Mouse (Mus musculus) liver, postnatal 0 days (tissue): ENCODE results near the gene Vps33b. TPM values are rescaled to one million over a fixed set of nuclear protein-coding genes. Genes with fewer than 3 reads are reported as not detected.
"Not testable (repeated sequence)": the region's sequence is repeated elsewhere in the genome, so short reads cannot be mapped to it uniquely, and the experiment has no call there.

ENCODE experiments used
- ATAC-seq: fragments of 200-750 bp; cut with Nextera tagmentation; 2 replicates; pipeline ENCODE4 v1.8.0; 2017; ENCODE audit warnings: mild to moderate bottlenecking, moderate library complexity
- DNase-seq: peaks from one replicate; pipeline ENCODE4 v3.0.0-alpha.2; 2016
- H3K27ac ChIP-seq: fragments of 300-500 bp; sonication (generic); 2 replicates; pipeline ENCODE4 v1.5.1; 2014; ENCODE audit warnings: antibody characterized with exemption, moderate library complexity, mild to moderate bottlenecking, low read depth
- H3K27me3 ChIP-seq: fragments of 300-500 bp; sonication (generic); 2 replicates; pipeline ENCODE4 v1.6.1; 2014; ENCODE audit warnings: low read length, control low read depth, mixed read lengths; ENCODE audit not compliant: insufficient read depth
- H3K36me3 ChIP-seq: fragments of 300-500 bp; sonication (generic); replicated peaks from 2 replicates; pipeline ENCODE4 v1.6.1; 2014; ENCODE audit warnings: mild to moderate bottlenecking, control low read depth, low read length, moderate library complexity, mixed read lengths; ENCODE audit not compliant: insufficient read depth
- H3K4me1 ChIP-seq: fragments of 300-500 bp; sonication (generic); 2 replicates; pipeline ENCODE4 v1.6.1; 2014; ENCODE audit warnings: antibody characterized with exemption, mild to moderate bottlenecking, control low read depth; ENCODE audit not compliant: insufficient read depth
- H3K4me2 ChIP-seq: fragments of 300-500 bp; sonication (generic); 2 replicates; pipeline ENCODE4 v1.6.1; 2014; ENCODE audit warnings: low read depth, mild to moderate bottlenecking, low read length, moderate library complexity, mixed read lengths
- H3K4me3 ChIP-seq: fragments of 300-500 bp; sonication (generic); 2 replicates; pipeline ENCODE4 v1.5.1; 2014; ENCODE audit warnings: low read depth, low read length
- H3K9ac ChIP-seq: fragments of 300-500 bp; sonication (generic); replicated peaks from 2 replicates; pipeline ENCODE4 v1.6.1; 2014; ENCODE audit warnings: mild to moderate bottlenecking, moderate library complexity
- H3K9me3 ChIP-seq: fragments of 300-500 bp; sonication (generic); 2 replicates; pipeline ENCODE4 v1.6.1; 2016; ENCODE audit warnings: mild to moderate bottlenecking, control low read depth, low read length, mixed read lengths
- CTCF ChIP-seq: sonication (generic); IDR thresholded peaks from 2 replicates; pipeline ENCODE4 v1.5.1; 2016; ENCODE audit warnings: antibody characterized with exemption, low read depth
- EP300 ChIP-seq: IDR thresholded peaks from 2 replicates; pipeline ENCODE4 v1.6.1; 2016; ENCODE audit warnings: antibody characterized with exemption, low read depth, mild to moderate bottlenecking
- WGBS: fragments of 180-500 bp; shearing (Covaris S2); extraction: QIAGEN DNeasy Blood & Tissue Kit; methylation state at CpG from one replicate; pipeline ENCODE4 v1.1.7; 2014; ENCODE audit not compliant: insufficient replicate concordance; 5-methylcytosine and 5-hydroxymethylcytosine counted together
- polyA plus RNA-seq: library from polyadenylated mRNA; unstranded; fragments of >200 nt; fragmentation: Nextera tagmentation; extraction: Ambion mirVana; gene quantifications from 2 replicates; pipeline ENCODE4 v1.2.1, GENCODE M21; 2015

Gene Vps33b
- polyA plus RNA-seq, 1 experiment from 2014 or later = 2.5 TPM

DNA sequence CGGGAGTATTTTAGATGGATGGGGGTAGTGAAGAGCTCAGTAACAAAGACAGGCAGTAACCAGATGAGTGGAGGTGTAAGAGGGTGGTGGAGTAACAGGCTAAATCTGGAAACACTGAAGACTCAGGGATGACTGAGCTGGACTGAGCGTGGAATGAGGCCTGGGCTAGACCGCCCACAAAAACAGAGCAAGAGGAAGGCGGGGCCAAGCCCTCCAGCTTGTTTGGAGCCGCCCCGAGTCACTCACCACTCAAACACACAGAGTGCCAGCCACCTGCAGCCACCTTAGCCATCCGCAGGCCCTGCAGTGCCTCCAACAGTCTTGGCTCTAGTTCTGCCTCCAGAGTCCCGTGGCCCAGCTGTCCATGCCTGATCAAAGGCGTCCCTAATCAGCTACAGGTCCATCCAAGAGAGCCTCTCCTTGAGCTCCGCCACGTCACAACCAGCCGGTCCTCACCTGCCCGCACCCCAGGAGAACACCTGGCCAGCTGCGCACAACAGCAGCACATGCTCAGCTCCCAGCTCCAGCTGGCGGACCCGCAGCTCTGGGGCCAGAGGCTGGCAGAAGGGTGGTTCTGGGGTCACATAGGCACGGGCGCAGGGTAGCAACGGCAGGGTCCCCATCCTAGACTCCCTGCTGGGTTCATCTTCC, 50.5 kb downstream of the Vps33b start:
- no peaks in the 10 kb centered on the region for H3K9me3 ChIP-seq
- no peak overlapping the region for H3K4me3 ChIP-seq
- no peak overlapping the region for H3K9ac ChIP-seq
- DNase-seq (no peak), ATAC-seq (no peak)
- H3K36me3 ChIP-seq = peaks cover 35% of the 10 kb centered on the region
- H3K27ac ChIP-seq = no peak overlapping the region
- 87% methylated on average over 19 of the region's 19 CpGs for WGBS
- TF ChIP-seq EP300 (no peak), CTCF (no peak)
- peaks cover 10% of the 10 kb centered on the region for H3K4me1 ChIP-seq
- H3K27me3 ChIP-seq = no peaks in the 10 kb centered on the region
- no peak overlapping the region for H3K4me2 ChIP-seq

DNA sequence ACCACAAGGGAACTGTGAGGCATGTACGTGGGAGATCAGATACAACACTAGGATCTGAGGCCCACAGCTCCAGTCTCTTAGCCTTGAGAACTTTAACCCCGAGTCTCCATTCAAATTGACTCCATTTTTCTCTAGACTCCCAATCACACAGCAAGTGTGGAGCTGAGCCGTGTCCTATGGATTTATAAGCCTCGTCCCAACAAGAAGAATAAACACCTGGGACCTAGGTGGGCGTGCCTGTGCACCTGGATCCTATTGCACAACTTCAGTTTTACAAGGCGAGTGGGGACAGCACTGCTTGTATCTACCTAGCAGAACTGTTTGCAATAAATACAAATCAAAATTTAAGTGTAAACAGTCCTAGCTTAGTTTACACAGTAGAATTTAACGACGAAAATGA, 53.9 kb downstream of the Vps33b start:
- no peak for TF ChIP-seq CTCF
- TF ChIP-seq EP300 = no peak
- Histone ChIP-seq H3K9me3 (no peaks in the 10 kb centered on the region), H3K36me3 (peaks cover 29% of the 10 kb centered on the region), H3K4me1 (peaks cover 12% of the 10 kb centered on the region), H3K4me3 (peak overlapping the region; percentile 66), H3K27me3 (no peaks in the 10 kb centered on the region), H3K27ac (peak overlapping the region; percentile 81), H3K9ac (peak overlapping the region; percentile 60), H3K4me2 (peak overlapping the region; percentile 76)
- WGBS = 13% methylated on average over 8 of the region's 8 CpGs
- ATAC-seq (no peak), DNase-seq (no peak)

DNA sequence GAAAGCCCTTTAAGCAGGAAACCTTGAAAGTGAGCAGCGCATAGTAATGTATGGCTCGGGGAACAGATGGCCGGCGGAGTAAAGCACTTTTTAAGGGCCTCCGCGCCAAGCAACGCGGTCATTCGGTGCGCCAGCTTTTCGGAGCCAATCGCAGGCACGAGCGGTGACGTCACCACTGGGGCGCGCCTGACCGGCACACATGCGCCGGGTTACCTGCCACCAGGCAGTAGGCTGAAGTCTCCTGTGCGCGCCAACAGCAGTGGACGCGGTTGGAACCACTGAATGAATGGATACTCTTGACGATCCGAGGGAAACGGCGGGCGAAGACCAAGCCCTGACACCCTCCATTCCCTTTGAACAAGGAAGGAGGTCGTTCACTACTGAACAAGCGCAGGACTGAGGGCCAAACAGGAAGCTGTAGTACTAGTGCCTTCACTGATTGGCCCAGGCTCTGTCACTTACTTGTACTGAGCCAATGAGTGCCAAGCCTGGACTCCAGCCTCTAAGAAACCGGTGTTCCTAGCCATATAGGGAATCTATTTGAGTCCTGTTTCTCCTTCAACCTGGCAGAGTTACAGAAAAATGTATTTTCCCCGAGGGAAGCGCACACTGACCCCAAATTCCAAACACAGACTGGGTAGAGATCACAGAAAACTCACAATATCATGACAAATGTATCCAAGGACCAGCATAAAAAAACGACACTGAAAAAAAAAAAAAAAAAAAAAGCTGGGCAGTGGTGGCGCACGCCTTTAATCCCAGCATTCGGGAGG, 54.8 kb downstream of the Vps33b start, which contains the start of gene Rccd1:
Gene Rccd1, minus strand, starts transcription at position 412 of the 773 bp plus-strand sequence.
- WGBS = 2% methylated on average over 38 of the region's 38 CpGs
- DNase-seq (peak; percentile 96), ATAC-seq (peak; percentile 99)
- H3K9ac ChIP-seq = peak within 1 kb of the TSS; percentile 60
- H3K4me2 ChIP-seq = peak within 1 kb of the TSS; percentile 76
- H3K4me1 ChIP-seq = peaks cover 12% of the 10 kb centered on the region
- no peaks in the 10 kb centered on the region for H3K27me3 ChIP-seq
- H3K4me3 ChIP-seq = peak within 1 kb of the TSS; percentile 66
- TF ChIP-seq CTCF = no peak
- TF ChIP-seq EP300 = peak; percentile 24; the same call in 1 of the 2 replicates
- H3K27ac ChIP-seq = peak within 1 kb of the TSS; percentile 81
- no peaks in the 10 kb centered on the region for H3K9me3 ChIP-seq
- peaks cover 27% of the 10 kb centered on the region for H3K36me3 ChIP-seq

DNA sequence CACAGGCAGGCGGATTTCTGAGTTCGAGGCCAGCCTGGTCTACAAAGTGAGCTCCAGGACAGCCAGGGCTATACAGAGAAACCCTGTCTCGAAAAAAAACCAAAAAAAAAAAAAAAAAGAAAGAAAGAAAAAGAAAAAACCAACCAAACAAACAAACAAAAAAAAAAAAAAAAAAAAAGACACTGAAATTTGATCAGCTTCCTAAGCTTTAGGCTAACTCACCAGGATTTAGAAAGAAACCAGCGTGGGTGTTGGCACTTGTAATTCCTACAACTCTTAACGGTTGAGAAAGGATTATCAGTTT, 55.3 kb downstream of the Vps33b start:
- H3K4me2 ChIP-seq = peak overlapping the region; percentile 76
- ATAC-seq, H3K27me3 ChIP-seq, H3K9ac ChIP-seq, DNase-seq, H3K9me3 ChIP-seq: not testable (repeated sequence)
- WGBS = 45% methylated on average over 5 of the region's 5 CpGs
- H3K4me1 ChIP-seq = peaks cover 12% of the 10 kb centered on the region
- peak overlapping the region; percentile 81 for H3K27ac ChIP-seq
- peak overlapping the region; percentile 66; the same call in 1 of the 2 replicates for H3K4me3 ChIP-seq
- H3K36me3 ChIP-seq = peaks cover 27% of the 10 kb centered on the region

DNA sequence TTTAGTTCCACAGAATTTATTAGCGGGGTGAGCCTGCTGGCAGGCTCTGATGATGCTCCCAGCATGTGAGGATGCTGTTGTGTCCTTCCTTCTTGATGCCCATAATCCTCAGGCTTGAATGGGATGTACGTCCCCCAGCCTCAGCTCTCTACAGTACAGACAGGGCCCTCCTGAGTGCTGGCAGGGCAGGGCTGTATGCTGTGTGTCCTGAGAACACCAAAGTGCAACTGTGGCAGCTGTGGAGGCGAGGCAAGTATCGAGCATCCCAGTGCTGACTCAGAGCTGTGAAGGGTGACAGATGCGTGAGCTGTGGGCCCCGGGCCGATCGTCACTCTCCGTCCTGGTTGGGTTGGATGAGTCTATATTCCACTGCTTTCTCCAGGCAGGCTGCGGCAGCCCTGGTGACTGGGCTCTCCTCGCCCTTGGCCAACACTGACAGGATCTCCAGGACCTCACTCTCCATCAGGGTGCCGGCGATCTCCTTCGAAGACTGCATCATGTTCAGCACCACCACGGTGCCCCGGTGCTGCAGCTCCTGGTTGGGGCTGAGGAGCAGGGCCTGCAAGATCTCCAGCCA, 55.9 kb downstream of the Vps33b start:
- peaks cover 33% of the 10 kb centered on the region for H3K36me3 ChIP-seq
- peak overlapping the region; percentile 81; the same call in 1 of the 2 replicates for H3K27ac ChIP-seq
- no peaks in the 10 kb centered on the region for H3K9me3 ChIP-seq
- peaks cover 12% of the 10 kb centered on the region for H3K4me1 ChIP-seq
- WGBS = 93% methylated on average over 16 of the region's 16 CpGs
- TF ChIP-seq EP300 = no peak
- no peak for TF ChIP-seq CTCF
- DNase-seq (no peak), ATAC-seq (no peak)
- no peak overlapping the region for H3K4me2 ChIP-seq
- H3K27me3 ChIP-seq = no peaks in the 10 kb centered on the region
- H3K4me3 ChIP-seq = no peak overlapping the region
- H3K9ac ChIP-seq = no peak overlapping the region

DNA sequence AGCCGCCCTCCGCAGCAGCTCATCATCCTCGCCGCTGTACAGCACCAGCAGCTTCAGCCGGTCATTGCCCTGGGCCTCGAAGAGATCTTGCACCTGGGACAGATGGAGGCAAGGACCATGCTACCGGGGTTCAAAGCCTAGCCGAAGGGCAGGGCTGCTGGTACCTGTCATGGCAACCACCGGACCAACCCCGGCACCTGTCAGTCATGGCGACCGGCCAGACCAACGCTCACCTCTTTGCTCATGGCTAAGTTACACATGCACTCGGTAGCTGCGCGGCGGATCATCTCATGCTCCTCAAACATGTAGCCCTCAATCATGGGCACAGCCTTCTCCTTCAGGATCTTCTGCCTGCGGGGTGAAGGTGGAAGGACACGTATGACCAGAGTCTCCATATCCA, 56.6 kb downstream of the Vps33b start:
- Histone ChIP-seq H3K36me3 (peaks cover 34% of the 10 kb centered on the region), H3K27me3 (no peaks in the 10 kb centered on the region), H3K4me1 (peaks cover 12% of the 10 kb centered on the region), H3K4me3 (no peak overlapping the region), H3K9ac (no peak overlapping the region), H3K9me3 (no peaks in the 10 kb centered on the region), H3K4me2 (no peak overlapping the region), H3K27ac (no peak overlapping the region)
- DNase-seq (no peak), ATAC-seq (no peak)
- TF ChIP-seq CTCF (no peak), EP300 (no peak)
- WGBS = 91% methylated on average over 19 of the region's 19 CpGs
